Mouse (Mus musculus) cortical plate, adult 2 months (tissue): ENCODE data around the gene Lpgat1. TPM values are rescaled to one million over a fixed set of nuclear protein-coding genes. Genes with fewer than 3 reads are reported as not detected.

Experiments used
- H3K27ac ChIP-seq: fragments of 200-500 bp; 2 replicates; pipeline ENCODE4 v1.5.1; 2012; ENCODE audit warnings: low read length, control low read depth, inconsistent platforms; ENCODE audit not compliant: insufficient read depth
- H3K4me1 ChIP-seq: fragments of 200-500 bp; 2 replicates; pipeline ENCODE4 v1.6.1; 2011; ENCODE audit warnings: low read length; ENCODE audit not compliant: control insufficient read depth, insufficient read depth
- H3K4me3 ChIP-seq: fragments of 200-500 bp; 2 replicates; pipeline ENCODE4 v1.5.1; 2011; ENCODE audit warnings: mild to moderate bottlenecking, low read length, control low read depth; ENCODE audit not compliant: insufficient read depth
- CTCF ChIP-seq: fragments of 200-500 bp; IDR thresholded peaks from 2 replicates; pipeline ENCODE4 v1.5.1; 2011; ENCODE audit warnings: mild to moderate bottlenecking, control low read depth, low read length; ENCODE audit not compliant: insufficient read depth; ENCODE audit errors: extremely low read depth
- POLR2A ChIP-seq: fragments of 200-500 bp; IDR thresholded peaks from 2 replicates; pipeline ENCODE4 v1.6.1; 2011; ENCODE audit warnings: mild to moderate bottlenecking, low read length, control low read depth; ENCODE audit not compliant: insufficient read depth; ENCODE audit errors: extremely low read depth
- polyA plus RNA-seq: library from polyadenylated mRNA; depleted of rRNA; stranded (reverse); fragments of >200 nt; gene quantifications from 2 replicates; pipeline ENCODE4 v1.2.3, GENCODE M21; 2012

Lpgat1 gene
- polyA plus RNA-seq, 1 experiment: 74.2 TPM

DNA sequence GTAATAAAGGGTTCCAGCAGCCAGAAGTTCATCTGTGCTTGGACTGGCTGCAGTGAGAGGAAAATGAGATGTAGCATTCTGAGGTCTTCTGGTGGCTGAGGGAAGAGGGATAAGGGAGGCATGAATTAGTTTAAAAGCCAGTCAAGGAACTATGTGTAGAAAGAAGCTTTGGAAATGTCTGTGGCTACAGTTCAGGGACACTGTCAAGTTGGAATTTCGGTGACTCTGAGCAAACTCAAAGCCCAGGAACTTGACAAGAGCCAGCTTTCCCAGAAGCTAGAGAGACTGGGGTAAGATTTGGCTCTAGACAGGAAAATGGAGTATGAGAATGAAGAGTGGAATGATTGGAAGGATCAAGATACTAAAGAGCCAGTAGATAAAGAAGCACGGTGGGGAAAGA, 7.8 kb upstream of the Lpgat1 start:
- Histone ChIP-seq H3K27ac (no peak overlapping the region), H3K4me1 (no peaks in the 10 kb centered on the region), H3K4me3 (no peak overlapping the region)
- no peak for TF ChIP-seq POLR2A
- TF ChIP-seq CTCF: no peak

DNA sequence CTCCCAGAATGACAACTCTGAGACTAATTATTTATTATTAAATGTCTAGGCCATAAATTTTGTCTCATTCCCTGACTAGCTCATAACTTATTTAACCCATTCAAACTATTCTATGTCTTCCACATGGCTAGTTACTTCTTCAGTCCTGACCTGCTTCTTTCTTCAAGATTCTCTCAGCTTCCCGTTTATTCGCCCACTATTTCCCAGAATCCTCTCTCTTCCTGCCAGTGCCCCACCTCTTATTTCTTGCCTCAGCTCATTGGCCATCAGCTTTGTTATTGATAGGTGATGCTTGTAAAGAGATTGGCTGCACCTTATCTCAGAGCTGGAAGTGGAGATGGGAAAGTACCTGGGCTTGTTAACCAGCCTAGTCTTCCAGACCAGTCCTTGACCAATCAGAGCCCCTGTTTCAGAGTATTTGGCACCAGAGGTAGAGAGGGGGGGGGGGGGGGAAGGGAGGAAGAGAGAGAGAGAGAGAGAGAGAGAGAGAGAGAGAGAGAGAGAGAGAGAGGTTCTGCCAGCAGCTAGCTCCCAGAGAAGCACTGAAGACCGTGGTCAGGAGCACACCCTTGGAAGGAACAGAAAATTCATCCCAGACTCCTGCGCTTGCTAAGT, 5.3 kb upstream of the Lpgat1 start:
- H3K27ac ChIP-seq: no peak overlapping the region
- H3K4me3 ChIP-seq: no peak overlapping the region
- no peak for TF ChIP-seq POLR2A
- no peak for TF ChIP-seq CTCF
- H3K4me1 ChIP-seq: no peaks in the 10 kb centered on the region; the same call in 1 of the 2 replicates

DNA sequence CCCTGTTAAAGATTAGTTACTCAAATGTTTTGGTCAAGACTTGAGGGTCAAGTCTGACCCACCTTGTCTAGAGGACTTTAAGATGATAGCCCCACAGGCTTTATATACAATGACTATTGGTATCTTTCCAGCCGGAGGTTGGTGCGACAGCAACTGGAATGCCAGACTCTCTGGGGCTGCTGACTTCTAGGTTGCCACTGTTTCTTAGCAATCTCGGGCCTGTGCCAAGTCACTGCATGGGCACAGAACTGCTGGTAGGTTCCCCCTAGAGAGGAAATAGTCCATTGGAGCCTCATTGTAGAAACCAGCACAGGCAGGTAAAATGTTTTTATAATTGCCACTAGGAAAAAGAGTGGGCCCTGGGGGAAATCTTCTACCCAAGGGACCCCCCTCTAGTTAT, 3.8 kb upstream of the Lpgat1 start:
- no peak overlapping the region for H3K4me3 ChIP-seq
- no peaks in the 10 kb centered on the region; the same call in 1 of the 2 replicates for H3K4me1 ChIP-seq
- TF ChIP-seq CTCF (no peak), POLR2A (no peak)
- H3K27ac ChIP-seq: no peak overlapping the region

DNA sequence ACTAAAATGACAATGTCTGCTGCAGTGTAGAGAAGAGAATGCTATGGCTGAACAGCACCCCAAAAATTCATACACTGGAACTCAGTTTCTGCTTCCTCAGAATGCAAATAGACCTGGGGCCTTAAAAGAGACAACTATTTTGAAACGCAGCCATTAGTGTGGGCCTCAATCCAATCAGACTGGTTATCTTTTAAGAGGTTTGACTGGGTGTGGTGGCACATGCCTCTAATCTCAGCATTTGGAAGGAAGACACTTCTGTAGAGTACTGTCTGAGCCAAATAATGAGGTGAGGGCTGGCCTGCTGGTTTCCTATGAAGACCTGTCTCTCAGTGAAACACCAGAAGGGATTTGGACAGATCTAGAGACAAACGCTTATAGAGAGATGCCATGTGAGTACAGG, 2.5 kb upstream of the Lpgat1 start:
- no peak overlapping the region for H3K27ac ChIP-seq
- no peak for TF ChIP-seq POLR2A
- no peak for TF ChIP-seq CTCF
- no peaks in the 10 kb centered on the region; the same call in 1 of the 2 replicates for H3K4me1 ChIP-seq
- H3K4me3 ChIP-seq: no peak overlapping the region

DNA sequence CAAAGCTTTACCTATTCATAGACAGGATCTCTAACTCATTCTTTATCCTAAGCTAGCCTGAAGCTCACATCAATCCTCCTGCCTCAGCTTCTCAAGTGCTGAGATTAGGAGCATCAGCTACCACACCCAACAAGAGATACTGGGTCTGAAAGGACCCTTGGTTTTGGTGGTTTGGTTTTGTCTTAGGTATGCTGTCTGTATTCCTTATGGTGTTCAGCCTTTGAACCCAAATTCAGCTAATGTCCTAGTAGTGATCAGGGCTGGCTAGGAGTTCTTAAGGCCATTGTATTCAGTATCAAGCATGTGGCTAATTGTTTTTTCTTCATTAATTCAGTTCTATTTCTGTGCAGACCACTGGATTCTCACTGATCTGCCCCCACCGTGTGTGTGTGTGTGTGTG, 493 bp upstream of the Lpgat1 start:
- peak overlapping the region; percentile 83 for H3K4me3 ChIP-seq
- TF ChIP-seq CTCF (no peak), POLR2A (no peak)

DNA sequence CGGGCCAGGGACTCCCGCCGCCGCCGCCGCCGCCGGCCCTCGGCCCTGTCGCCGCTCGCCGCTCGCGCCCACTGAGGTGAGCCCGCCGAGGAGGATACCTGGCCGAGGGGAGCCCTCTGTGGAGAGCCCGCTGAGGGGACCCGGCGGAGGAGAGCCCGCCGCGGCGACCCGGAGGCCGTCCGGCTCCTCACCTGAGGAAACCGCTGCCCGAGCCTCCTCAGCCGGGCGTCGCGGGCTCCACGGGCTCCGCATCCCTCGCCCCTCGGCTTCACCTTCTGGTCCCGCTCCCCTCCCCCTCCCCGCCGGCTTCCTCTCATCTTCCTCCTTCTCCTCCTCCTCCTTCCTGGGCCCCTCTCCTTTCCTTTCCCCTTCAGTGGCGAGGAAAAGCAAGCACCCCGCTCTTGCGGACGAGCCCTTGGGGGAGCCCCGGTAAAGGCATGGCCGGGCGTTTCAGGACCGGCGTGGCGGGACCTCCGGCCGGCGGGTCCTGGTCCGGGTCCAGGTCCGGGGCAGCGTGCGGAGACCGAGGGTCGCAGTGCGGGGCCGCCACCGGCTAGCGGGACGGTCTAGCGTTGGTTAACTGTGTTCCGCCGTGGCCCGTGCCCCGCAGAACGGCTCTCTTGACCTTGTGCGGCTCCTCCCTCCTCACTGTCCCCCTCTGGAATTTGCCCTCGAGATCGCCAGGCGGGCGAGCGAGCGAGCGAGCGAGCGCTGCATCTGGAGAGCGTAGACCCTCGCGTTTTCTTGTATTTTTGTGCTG, 1.1 kb downstream of the Lpgat1 start:
- TF ChIP-seq CTCF: no peak
- no peak for TF ChIP-seq POLR2A

More for the DNA sequence above, 493 bp upstream of the Lpgat1 start:
- Histone ChIP-seq H3K4me1 (peaks cover 1% of the 10 kb centered on the region), H3K27ac (peak overlapping the region; percentile 99; the same call in 1 of the 2 replicates)

DNA sequence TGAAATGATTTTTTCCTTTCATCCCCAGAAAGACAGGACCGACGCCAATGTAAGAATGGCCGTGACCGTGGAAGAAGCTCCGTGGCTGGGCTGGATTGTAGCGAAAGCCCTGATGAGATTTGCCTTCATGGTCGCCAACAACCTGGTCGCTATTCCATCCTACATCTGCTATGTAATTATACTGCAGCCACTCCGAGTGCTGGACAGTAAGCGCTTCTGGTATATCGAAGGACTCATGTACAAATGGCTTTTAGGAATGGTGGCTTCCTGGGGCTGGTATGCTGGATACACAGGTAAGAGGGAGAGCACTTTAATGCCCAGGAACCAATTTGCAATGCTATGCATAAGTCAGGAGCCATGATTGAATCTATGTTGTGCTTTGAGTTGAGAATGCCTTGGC, 1.7 kb downstream of the Lpgat1 start:
- TF ChIP-seq CTCF (no peak), POLR2A (no peak)
- Histone ChIP-seq H3K4me1 (peaks cover 7% of the 10 kb centered on the region), H3K27ac (peak overlapping the region; percentile 99), H3K4me3 (peak overlapping the region; percentile 83)

More for the DNA sequence above, 1.1 kb downstream of the Lpgat1 start:
- H3K4me1 ChIP-seq: peaks cover 4% of the 10 kb centered on the region
- H3K4me3 ChIP-seq: peak overlapping the region; percentile 83
- peak overlapping the region; percentile 99 for H3K27ac ChIP-seq

DNA sequence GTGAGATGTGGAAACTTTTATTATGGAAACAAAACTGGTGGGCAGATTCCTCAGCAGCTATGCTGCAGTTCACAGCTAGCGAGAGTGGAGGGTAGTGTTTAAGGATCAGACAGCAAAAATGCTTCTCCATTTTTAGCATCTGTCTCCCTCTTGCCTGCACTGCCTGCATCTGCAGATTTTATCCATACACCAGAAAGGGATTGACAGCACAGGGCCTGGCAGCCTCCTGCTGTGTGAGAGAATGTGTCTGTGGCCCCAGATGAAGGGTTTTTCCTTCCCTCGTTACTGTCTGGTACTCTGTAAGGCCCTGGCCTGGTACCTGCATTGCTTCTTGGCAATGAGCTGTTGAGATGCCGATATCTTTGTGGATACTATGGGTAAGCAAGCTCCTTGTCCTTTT, 2.8 kb downstream of the Lpgat1 start:
- Histone ChIP-seq H3K4me3 (peak overlapping the region; percentile 83), H3K27ac (peak overlapping the region; percentile 57; the same call in 1 of the 2 replicates), H3K4me1 (peaks cover 8% of the 10 kb centered on the region)
- 0 out of 2 replicates have a peak, but pooled peaks have one; percentile 27 for TF ChIP-seq POLR2A
- no peak for TF ChIP-seq CTCF

DNA sequence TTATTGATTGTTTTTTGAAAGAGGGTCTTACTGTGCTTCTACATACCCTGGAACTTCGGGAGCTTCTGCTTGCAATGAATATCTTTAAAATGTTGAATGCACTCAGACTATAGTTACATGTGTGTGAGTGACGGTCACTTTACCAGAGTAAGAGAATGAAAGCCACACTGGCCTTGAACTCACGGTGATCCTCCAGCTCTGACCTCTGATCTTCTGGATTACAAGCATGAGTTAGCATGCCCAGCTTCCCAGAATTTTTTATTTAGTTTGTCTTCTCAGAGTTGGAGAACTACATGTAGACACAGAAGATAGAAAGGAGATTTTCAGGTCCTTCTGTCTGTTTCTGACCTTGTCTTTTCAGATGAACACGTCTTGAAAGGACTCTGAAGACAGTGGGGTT, 5.1 kb downstream of the Lpgat1 start:
- Histone ChIP-seq H3K4me1 (peaks cover 8% of the 10 kb centered on the region), H3K4me3 (no peak overlapping the region), H3K27ac (no peak overlapping the region)
- TF ChIP-seq POLR2A (no peak), CTCF (no peak)

DNA sequence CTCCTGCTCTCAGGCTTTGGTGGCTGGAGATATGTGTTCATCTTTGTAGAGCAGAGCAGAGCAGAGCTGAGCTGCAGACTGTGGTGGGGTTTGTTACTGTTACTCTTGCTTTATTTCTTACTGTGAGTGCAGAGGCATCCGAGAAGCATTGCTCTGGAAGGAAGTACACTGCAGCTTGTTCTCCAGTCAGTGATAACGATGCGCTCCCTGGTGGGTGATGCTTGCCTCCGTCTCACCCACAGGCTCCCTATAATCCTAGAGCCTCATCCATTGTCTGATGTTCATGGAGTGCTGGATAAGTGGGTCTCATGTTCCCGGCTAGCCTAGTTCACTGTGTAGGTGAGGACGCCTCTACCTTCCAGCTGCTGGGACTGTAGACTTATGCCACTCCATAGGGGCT, 6.0 kb downstream of the Lpgat1 start:
- peak overlapping the region; percentile 2; the same call in 1 of the 2 replicates for H3K4me3 ChIP-seq
- no peak overlapping the region for H3K27ac ChIP-seq
- peak; percentile 25; the same call in 1 of the 2 replicates for TF ChIP-seq POLR2A
- TF ChIP-seq CTCF: peak; percentile 47
- H3K4me1 ChIP-seq: peaks cover 8% of the 10 kb centered on the region
